Mouse (Mus musculus) megakaryocyte, embryonic 14.5 days (primary cell): ENCODE data around the gene Tbl1xr1. TPM values are rescaled to one million over a fixed set of nuclear protein-coding genes. Genes with fewer than 3 reads are reported as not detected.

Experiments used
- H3K27me3 ChIP-seq: replicated peaks from 2 replicates; pipeline ENCODE3; 2012; ENCODE audit warnings: inconsistent platforms
- H3K36me3 ChIP-seq: replicated peaks from 2 replicates; pipeline ENCODE3; 2012; ENCODE audit warnings: low read length, inconsistent platforms, mixed read lengths
- H3K4me1 ChIP-seq: 2 replicates; pipeline ENCODE4 v1.6.1; 2012; ENCODE audit warnings: inconsistent platforms
- H3K4me3 ChIP-seq: replicated peaks from 2 replicates; pipeline ENCODE3; 2012; ENCODE audit warnings: moderate library complexity, mild to moderate bottlenecking, inconsistent platforms
- H3K9me3 ChIP-seq: 2 replicates; pipeline ENCODE4 v1.6.1; 2012; ENCODE audit warnings: inconsistent platforms
- FLI1 ChIP-seq: IDR thresholded peaks from 2 replicates; pipeline ENCODE4 v1.6.1; 2012; ENCODE audit warnings: low read length, inconsistent platforms, mixed read lengths
- GATA1 ChIP-seq: IDR thresholded peaks from 3 replicates; pipeline ENCODE4 v1.6.1; 2012; ENCODE audit warnings: mixed read lengths, low read length, inconsistent platforms, borderline replicate concordance
- polyA plus RNA-seq: library from polyadenylated mRNA; stranded (reverse); fragments of >175 nt; gene quantifications from 2 replicates; pipeline ENCODE4 v1.2.3, GENCODE M21; 2012; ENCODE audit warnings: low replicate concordance; ENCODE audit not compliant: insufficient read depth

Tbl1xr1 gene
- polyA plus RNA-seq: 1.0 and 6.1 TPM in 2 replicates

DNA sequence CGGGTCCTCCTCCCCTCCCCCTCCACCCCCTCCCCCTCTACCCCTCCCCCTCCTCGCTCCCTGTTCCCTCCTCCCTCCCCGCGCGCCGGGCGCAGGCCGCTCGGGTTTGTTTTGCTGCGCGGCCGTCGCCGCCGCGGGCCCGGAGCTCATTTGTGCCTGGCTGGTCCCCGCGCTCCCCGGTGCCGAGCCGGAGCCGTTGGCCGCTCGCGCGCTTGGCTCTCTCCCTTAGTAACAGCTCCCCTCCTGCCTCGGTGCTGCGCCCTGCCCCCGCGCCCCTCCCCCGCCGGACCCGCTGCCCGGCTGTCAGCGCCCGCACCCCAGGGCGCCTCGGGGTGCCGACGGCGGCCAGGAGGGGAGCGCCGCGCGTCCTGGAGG, at the start of gene Tbl1xr1:
TSS of gene Tbl1xr1 (plus strand) at position 92 of the 375 bp plus-strand sequence.
- H3K36me3 ChIP-seq: peaks cover 20% of the 10 kb centered on the region
- peaks cover 52% of the 10 kb centered on the region for H3K4me1 ChIP-seq
- TF ChIP-seq GATA1 (no peak), FLI1 (no peak)
- H3K27me3 ChIP-seq: no peaks in the 10 kb centered on the region
- no peaks in the 10 kb centered on the region for H3K9me3 ChIP-seq
- H3K4me3 ChIP-seq: peak within 1 kb of the TSS; percentile 96

DNA sequence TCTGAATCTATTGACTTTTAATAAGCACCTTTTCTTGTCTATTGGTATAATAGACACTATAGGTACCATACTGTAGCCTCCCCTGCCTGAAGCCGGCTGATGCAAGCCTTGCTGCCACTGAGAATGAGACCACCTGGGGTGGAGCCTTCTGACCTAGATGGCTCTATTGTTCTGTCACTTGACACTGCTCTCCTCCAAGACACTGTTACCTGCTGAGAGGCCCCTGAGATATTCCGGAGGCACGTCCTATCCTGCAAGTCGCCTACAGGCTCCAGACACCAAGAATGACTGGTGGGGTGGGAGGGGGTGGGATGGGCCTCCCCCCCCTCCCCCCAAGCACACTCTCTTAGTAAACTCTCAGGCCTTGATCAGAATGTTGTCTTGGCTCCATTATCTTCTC, 38.4 kb upstream of the Tbl1xr1 start:
- TF ChIP-seq GATA1 (no peak), FLI1 (no peak)
- Histone ChIP-seq H3K36me3 (peaks cover 8% of the 10 kb centered on the region), H3K4me1 (peaks cover 28% of the 10 kb centered on the region), H3K4me3 (no peak overlapping the region), H3K27me3 (no peaks in the 10 kb centered on the region), H3K9me3 (peaks cover 7% of the 10 kb centered on the region; the same call in 1 of the 2 replicates)

- TF ChIP-seq FLI1 (no peak), GATA1 (no peak)
- H3K4me3 ChIP-seq: no peak overlapping the region
- no peaks in the 10 kb centered on the region for H3K27me3 ChIP-seq
Observed at GRCm38 (mm10) chr3:22039036-22039795, 37.2 kb upstream of the Tbl1xr1 start.

DNA sequence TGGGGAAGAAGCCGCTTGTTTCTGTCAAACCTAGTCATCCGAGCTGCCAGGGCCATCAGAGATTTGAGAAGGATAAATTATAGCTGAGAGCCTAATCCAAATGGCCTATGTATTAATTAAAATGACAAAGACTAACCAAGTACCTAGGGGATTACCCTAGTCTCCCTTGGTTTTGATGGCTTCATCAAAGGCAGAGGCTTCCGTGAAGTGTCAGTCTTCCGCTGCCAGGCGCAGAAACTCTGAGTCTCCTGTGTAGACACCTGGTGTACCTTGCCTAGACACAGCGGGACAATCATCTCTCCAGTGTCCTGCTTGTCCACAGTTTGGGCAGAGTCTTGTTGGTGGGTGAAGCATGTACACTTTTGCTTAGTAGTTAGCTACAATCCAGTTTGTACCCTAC, 35.8 kb upstream of the Tbl1xr1 start:
- Histone ChIP-seq H3K36me3 (peaks cover 10% of the 10 kb centered on the region), H3K4me1 (peaks cover 7% of the 10 kb centered on the region), H3K27me3 (no peaks in the 10 kb centered on the region), H3K9me3 (peaks cover 15% of the 10 kb centered on the region), H3K4me3 (no peak overlapping the region)
- TF ChIP-seq FLI1: no peak
- TF ChIP-seq GATA1: no peak

More at GRCm38 (mm10) chr3:22039036-22039795, 37.2 kb upstream of the Tbl1xr1 start:
- H3K9me3 ChIP-seq: peaks cover 15% of the 10 kb centered on the region
- H3K36me3 ChIP-seq: peaks cover 11% of the 10 kb centered on the region
- peaks cover 15% of the 10 kb centered on the region for H3K4me1 ChIP-seq

GRCm38 (mm10) chr3:22047203-22047602, 29.2 kb upstream of the Tbl1xr1 start:
- Histone ChIP-seq H3K27me3 (no peaks in the 10 kb centered on the region), H3K36me3 (peaks cover 14% of the 10 kb centered on the region), H3K4me1 (peaks cover 5% of the 10 kb centered on the region; the same call in 1 of the 2 replicates), H3K4me3 (no peak overlapping the region), H3K9me3 (peaks cover 23% of the 10 kb centered on the region)
- TF ChIP-seq GATA1: no peak
- no peak for TF ChIP-seq FLI1

DNA sequence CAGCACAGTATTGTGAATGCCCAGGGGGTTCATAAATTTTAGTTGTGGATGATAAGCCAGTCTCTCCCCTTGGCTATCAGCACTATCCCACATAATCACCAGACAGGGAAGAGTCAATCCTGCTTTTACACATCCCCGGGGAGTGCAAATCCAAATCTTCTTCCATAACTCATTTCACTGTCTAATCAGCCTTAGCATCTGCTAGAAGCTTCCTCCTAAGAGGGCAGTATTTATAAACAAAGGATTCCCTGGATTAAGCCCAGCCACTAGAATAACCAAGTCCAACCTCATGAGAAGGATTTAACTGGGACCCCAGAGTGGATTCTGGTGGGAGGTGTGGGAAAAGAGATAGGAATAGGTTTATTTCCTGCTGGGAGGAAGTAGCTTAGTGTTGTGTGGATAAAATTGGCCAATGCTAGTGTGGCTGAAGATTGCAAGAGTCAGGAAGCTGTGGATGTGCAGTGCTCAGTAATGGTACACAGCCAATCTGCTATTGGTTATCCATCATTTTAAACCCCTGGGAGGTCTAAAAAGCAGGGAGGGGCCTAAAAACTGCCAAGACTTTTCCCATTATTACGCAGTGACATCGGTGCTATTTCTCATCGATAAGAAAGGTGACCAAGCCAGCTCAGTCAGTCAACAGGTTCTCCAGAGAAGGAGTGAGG, 19.7 kb upstream of the Tbl1xr1 start:
- TF ChIP-seq GATA1 (no peak), FLI1 (no peak)
- H3K27me3 ChIP-seq: no peaks in the 10 kb centered on the region
- peaks cover 23% of the 10 kb centered on the region for H3K4me1 ChIP-seq
- peaks cover 2% of the 10 kb centered on the region; the same call in 1 of the 2 replicates for H3K9me3 ChIP-seq
- H3K36me3 ChIP-seq: peaks cover 4% of the 10 kb centered on the region
- no peak overlapping the region for H3K4me3 ChIP-seq

GRCm38 (mm10) chr3:22058206-22058804, 18.1 kb upstream of the Tbl1xr1 start:
- Histone ChIP-seq H3K9me3 (peaks cover 2% of the 10 kb centered on the region; the same call in 1 of the 2 replicates), H3K4me3 (peak overlapping the region; percentile 62), H3K27me3 (no peaks in the 10 kb centered on the region), H3K36me3 (peaks cover 4% of the 10 kb centered on the region), H3K4me1 (peaks cover 29% of the 10 kb centered on the region)
- TF ChIP-seq GATA1: no peak
- no peak for TF ChIP-seq FLI1

DNA sequence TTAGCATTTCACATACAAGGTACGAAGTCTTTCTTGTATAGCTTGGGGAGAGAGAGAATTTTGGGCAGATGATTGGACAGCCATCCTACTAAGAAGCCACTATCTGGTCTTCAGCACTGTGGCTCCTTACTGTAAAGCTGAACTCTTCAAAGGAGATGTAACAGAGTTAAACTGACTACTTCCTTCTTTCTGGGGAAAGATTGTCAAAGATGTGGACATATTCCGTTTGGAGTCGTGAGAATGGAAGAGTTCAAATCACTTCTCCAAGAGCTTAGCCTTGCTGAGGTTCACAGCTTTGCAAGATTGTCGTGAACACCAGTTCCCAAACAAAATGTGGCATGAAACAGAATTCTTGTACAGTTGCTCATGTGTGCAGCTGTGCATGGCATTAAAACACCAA, 15.3 kb upstream of the Tbl1xr1 start:
- no peak for TF ChIP-seq FLI1
- no peak for TF ChIP-seq GATA1
- Histone ChIP-seq H3K36me3 (no peaks in the 10 kb centered on the region), H3K27me3 (no peaks in the 10 kb centered on the region), H3K4me1 (peaks cover 37% of the 10 kb centered on the region), H3K9me3 (no peaks in the 10 kb centered on the region), H3K4me3 (no peak overlapping the region)

DNA sequence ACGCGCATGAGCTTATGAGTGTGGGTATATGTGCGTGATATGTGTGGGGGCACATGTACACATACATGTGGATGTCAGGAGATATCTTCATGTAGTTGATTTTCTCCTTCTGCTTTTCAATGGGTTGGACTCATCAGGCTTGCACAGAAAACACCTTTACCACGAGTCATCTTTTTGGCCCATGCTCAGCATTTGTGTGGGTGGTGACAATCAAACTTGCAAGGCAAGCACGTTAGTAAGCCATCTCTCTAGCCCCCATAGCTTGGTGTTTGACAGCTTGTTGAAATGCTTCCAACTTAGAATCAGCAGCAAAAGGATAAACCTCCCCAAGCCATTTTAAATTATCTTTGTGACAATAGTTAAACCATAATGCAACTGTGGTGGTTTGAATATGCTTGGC, 7.8 kb upstream of the Tbl1xr1 start:
- H3K4me1 ChIP-seq: peaks cover 15% of the 10 kb centered on the region
- H3K27me3 ChIP-seq: no peaks in the 10 kb centered on the region
- no peak for TF ChIP-seq FLI1
- no peak for TF ChIP-seq GATA1
- no peak overlapping the region for H3K4me3 ChIP-seq
- peaks cover 12% of the 10 kb centered on the region for H3K36me3 ChIP-seq
- H3K9me3 ChIP-seq: peaks cover 9% of the 10 kb centered on the region
